Mouse (Mus musculus) heart, embryonic 11.5 days (tissue): ENCODE results near the gene March6. TPM values are rescaled to one million over a fixed set of nuclear protein-coding genes. Genes with fewer than 3 reads are reported as not detected.

Experiments
- ATAC-seq: fragments of 200-750 bp; cut with Nextera tagmentation; replicated peaks from 2 replicates; pipeline ENCODE4 v1.8.0; 2017; ENCODE audit warnings: moderate library complexity; ENCODE audit not compliant: insufficient number of reproducible peaks, low FRiP score, low TSS enrichment
- H3K27ac ChIP-seq: fragments of 300-500 bp; sonication (generic); 2 replicates; pipeline ENCODE4 v1.5.1; 2014; ENCODE audit warnings: mild to moderate bottlenecking, low read depth, low read length
- H3K27me3 ChIP-seq: fragments of 300-500 bp; sonication (generic); 2 replicates; pipeline ENCODE4 v1.6.1; 2014; ENCODE audit warnings: mild to moderate bottlenecking, low read length, mixed read lengths; ENCODE audit not compliant: control insufficient read depth, insufficient read depth
- H3K36me3 ChIP-seq: fragments of 300-500 bp; sonication (generic); 2 replicates; pipeline ENCODE4 v1.6.1; 2014; ENCODE audit warnings: mild to moderate bottlenecking, low read length, moderate library complexity, mixed read lengths; ENCODE audit not compliant: control insufficient read depth, insufficient read depth
- H3K4me1 ChIP-seq: fragments of 300-500 bp; sonication (generic); 2 replicates; pipeline ENCODE4 v1.6.1; 2014; ENCODE audit warnings: low read length; ENCODE audit not compliant: control insufficient read depth, insufficient read depth
- H3K4me2 ChIP-seq: fragments of 300-500 bp; sonication (generic); 2 replicates; pipeline ENCODE4 v1.6.1; 2014; ENCODE audit warnings: mild to moderate bottlenecking, moderate library complexity
- H3K4me3 ChIP-seq: fragments of 300-500 bp; sonication (generic); 2 replicates; pipeline ENCODE4 v1.5.1; 2014; ENCODE audit warnings: low read depth, low read length
- H3K9ac ChIP-seq: fragments of 300-500 bp; sonication (generic); 2 replicates; pipeline ENCODE4 v1.6.1; 2014; ENCODE audit warnings: mild to moderate bottlenecking, low read depth, low read length, moderate library complexity
- H3K9me3 ChIP-seq: fragments of 300-500 bp; sonication (generic); replicated peaks from 2 replicates; pipeline ENCODE4 v1.6.1; 2016; ENCODE audit warnings: low read length; ENCODE audit not compliant: control insufficient read depth
- WGBS: fragments of 180-500 bp; shearing (Covaris S2); extraction: QIAGEN DNeasy Blood & Tissue Kit; methylation state at CpG from one replicate; pipeline ENCODE4 v1.1.7; 2014; ENCODE audit not compliant: insufficient replicate concordance; 5-methylcytosine and 5-hydroxymethylcytosine counted together
- polyA plus RNA-seq: library from polyadenylated mRNA; unstranded; fragments of >200 nt; fragmentation: Nextera tagmentation; extraction: Ambion mirVana; gene quantifications from 2 replicates; pipeline ENCODE4 v1.2.1, GENCODE M21; 2014

The March6 gene
- polyA plus RNA-seq, 1 experiment from 2014 or later = 31.1 TPM

DNA sequence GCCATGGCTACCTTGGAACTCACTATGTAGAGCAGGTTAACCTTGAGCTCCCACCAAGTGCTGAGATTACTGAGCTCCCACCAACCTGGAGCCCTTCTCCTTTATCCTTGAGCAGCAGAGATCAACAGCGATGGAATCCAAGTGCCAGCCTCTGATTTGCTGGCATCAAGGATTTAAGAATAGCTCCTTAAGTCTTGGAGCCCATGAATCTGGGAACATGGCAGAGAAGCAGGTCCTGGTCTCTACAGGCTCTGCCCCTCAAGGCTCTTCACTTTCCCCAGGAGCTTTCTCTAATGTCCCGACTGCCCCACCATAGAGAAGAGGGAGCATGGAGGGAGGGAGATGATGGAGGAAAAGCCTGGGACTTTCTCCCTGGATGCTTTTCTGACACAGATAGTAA lies 6.9 kb upstream of the March6 start:
- H3K27me3 ChIP-seq = no peaks in the 10 kb centered on the region
- H3K9ac ChIP-seq = no peak overlapping the region
- WGBS = 78% methylated on average over 2 of the region's 2 CpGs
- H3K4me3 ChIP-seq = no peak overlapping the region
- H3K9me3 ChIP-seq = no peaks in the 10 kb centered on the region
- H3K36me3 ChIP-seq = no peaks in the 10 kb centered on the region
- H3K4me1 ChIP-seq = peaks cover 15% of the 10 kb centered on the region
- no peak for ATAC-seq
- no peak overlapping the region for H3K27ac ChIP-seq
- no peak overlapping the region for H3K4me2 ChIP-seq

DNA sequence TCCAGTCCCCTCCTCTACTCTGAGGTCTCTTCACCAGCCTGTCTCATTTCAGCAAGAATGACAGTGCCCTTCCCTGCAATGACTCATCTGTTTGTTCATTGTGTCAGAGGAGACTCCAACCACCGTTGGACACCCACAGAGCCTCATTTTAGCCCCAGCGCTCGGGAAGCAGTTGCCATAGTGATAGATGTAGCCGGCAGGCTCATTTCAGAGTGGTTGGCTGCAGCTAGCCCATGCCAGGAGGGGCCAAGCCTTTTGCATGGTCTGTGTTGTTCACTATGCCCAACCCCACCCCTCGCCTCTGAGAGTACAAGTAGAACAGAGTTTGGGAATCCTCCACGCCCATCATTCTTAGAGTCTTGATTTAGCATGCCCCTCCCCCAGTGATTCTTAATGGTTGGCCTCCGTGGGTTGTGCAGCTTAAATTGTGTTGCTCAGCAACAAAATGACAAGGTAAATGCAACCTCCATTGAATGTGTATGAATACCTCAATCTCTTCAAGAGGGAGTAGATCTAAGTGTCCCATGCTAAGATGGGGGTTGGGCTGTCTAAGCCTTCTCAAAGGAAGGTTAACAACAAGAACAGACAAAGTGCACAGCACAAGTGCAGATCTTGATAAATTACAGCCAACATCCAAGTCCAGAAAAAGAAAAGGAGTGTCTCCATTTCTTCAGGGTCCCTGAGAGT lies 5.3 kb upstream of the March6 start:
- no peak for ATAC-seq
- Histone ChIP-seq H3K27me3 (no peaks in the 10 kb centered on the region), H3K4me1 (peaks cover 5% of the 10 kb centered on the region; the same call in 1 of the 2 replicates), H3K4me2 (no peak overlapping the region), H3K36me3 (no peaks in the 10 kb centered on the region), H3K9me3 (no peaks in the 10 kb centered on the region), H3K27ac (no peak overlapping the region), H3K9ac (no peak overlapping the region), H3K4me3 (no peak overlapping the region)
- WGBS = 35% methylated on average over 7 of the region's 7 CpGs

DNA sequence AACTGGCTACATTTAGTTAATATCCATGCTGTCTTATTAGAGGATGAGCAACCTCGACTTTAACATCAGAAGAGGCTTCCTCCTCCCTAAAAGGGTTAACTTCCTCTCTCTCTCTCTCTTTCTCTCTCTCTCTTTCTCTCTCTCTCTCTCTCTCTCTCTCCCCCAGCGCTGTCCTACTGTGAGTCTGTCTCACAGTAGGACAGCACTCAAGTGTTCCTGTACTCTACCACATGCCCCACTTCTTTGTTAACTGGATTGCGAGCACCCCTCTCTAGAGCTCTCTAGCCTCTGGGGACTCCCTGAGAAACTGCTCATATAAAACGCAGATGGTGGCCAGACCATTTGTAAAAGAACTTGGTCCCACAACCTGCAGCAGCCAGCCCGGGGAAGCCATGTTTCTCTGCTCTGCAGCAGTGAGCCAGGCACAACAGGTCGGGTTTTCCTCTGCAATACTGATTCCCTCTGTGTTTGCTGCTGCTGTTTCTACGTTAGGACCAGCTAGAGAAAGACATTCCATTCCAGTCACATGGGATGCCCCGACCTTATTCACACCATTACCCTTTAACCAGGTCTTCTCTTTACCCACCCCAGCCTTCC lies 4.5 kb upstream of the March6 start:
- Histone ChIP-seq H3K4me3 (no peak overlapping the region), H3K27me3 (no peaks in the 10 kb centered on the region), H3K9me3 (no peaks in the 10 kb centered on the region), H3K4me1 (peaks cover 5% of the 10 kb centered on the region; the same call in 1 of the 2 replicates), H3K36me3 (no peaks in the 10 kb centered on the region), H3K27ac (no peak overlapping the region), H3K4me2 (no peak overlapping the region), H3K9ac (no peak overlapping the region)
- no peak for ATAC-seq
- WGBS = 36% methylated on average over 8 of the region's 8 CpGs

DNA sequence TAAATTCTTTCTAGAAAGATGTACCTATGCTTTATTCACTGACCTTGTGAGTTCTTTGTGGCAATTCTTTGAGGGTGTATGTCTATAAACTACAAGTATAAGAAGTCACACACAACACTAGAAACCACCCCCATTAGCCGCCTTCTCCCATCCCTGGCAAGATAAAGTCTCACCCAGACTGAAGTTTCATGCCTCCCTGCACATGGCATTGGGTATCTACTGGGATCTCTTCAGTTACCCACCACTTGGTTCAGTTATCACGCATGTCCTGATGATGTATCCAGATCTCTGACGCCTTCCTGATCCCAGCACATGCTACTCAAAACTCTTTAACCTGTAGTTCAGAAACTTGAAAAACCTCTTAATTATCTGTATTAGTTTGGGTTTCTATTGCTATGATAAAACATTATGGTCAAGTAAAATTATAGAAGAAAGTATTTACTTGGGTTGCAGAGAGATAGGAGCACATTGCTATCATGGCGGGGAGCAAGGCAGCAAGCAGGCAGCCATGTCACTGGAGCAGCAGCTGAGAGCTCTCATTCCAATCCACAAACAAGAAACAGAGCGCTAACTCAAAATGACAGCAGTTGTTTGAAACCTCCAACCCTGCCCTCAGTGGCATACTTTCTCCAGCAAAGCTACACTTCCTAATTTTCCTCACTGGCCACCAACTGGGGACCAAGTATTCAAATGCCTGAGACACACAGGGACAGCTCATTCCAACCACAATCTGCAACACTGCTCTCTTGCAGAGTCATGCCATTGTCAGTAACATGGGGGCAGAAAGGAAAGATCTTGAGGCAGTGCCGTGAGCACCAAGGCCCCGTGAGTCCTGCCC lies 3.8 kb upstream of the March6 start:
- Histone ChIP-seq H3K27ac (no peak overlapping the region), H3K36me3 (no peaks in the 10 kb centered on the region), H3K4me2 (no peak overlapping the region), H3K4me1 (peaks cover 5% of the 10 kb centered on the region; the same call in 1 of the 2 replicates), H3K9ac (no peak overlapping the region), H3K4me3 (no peak overlapping the region), H3K9me3 (no peaks in the 10 kb centered on the region), H3K27me3 (no peaks in the 10 kb centered on the region)
- no peak for ATAC-seq
- WGBS = 77% methylated on average over 7 of the region's 7 CpGs

DNA sequence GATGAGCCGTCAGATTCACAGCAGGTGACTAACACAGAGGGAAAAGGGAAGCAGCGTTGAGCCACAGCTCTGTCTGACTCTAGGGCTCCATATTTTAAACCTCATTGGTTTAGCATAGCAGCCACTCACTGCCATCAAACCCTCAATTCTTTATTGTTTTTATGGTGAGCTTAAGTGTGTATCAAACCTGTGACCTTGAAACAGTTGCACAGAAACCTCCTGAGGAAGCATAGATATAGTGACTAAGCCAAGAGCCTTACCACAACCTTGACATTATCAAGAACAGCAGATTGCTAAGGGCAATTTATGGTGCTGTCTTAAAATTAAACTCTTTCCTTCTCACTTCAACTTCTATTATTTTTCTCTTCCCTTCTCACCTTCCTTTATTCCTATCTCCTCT lies 2.7 kb upstream of the March6 start:
- Histone ChIP-seq H3K27ac (no peak overlapping the region), H3K27me3 (no peaks in the 10 kb centered on the region), H3K4me3 (no peak overlapping the region), H3K9ac (no peak overlapping the region), H3K4me2 (no peak overlapping the region), H3K36me3 (no peaks in the 10 kb centered on the region), H3K9me3 (no peaks in the 10 kb centered on the region), H3K4me1 (peaks cover 12% of the 10 kb centered on the region)
- no peak for ATAC-seq
- 80% methylated on average over 2 of the region's 2 CpGs for WGBS

DNA sequence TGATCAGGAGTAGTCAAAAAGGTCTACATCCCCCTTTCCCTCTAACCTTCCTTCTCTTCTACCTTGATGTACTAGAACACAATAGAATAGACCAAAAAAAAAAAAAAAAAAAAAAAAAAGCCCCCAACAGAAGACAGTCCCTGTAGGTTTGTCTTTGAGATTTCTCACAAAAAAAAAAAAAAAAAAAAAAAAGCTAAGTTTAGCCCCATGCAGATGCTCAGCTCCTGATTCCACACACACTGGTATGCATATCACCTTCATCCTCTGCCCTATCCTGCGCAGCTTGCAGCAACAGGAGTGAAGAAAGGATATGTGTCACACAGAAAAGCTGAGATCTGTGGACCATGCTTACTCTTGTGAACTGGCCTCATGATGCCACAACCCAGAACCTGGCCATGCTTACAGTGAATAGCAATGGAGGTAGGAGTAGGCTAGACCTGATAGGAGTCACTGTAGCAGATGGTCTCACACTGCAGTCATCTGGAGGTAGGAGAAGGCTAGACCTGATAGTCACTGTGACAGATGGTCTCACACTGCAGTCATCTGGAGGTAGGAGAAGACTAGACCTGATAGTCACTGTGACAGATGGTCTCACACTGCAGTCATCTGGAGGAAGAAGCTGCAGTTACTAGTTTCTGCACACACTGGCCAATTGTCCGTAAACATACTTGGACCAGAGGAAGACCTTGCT lies 1.6 kb upstream of the March6 start:
- Histone ChIP-seq H3K36me3 (no peaks in the 10 kb centered on the region), H3K27ac (no peak overlapping the region), H3K9ac (no peak overlapping the region), H3K4me2 (peak overlapping the region; percentile 65), H3K4me1 (peaks cover 12% of the 10 kb centered on the region), H3K9me3 (no peaks in the 10 kb centered on the region), H3K27me3 (no peaks in the 10 kb centered on the region), H3K4me3 (no peak overlapping the region)
- no peak for ATAC-seq
- WGBS = 92% methylated on average over 2 of the region's 2 CpGs

DNA sequence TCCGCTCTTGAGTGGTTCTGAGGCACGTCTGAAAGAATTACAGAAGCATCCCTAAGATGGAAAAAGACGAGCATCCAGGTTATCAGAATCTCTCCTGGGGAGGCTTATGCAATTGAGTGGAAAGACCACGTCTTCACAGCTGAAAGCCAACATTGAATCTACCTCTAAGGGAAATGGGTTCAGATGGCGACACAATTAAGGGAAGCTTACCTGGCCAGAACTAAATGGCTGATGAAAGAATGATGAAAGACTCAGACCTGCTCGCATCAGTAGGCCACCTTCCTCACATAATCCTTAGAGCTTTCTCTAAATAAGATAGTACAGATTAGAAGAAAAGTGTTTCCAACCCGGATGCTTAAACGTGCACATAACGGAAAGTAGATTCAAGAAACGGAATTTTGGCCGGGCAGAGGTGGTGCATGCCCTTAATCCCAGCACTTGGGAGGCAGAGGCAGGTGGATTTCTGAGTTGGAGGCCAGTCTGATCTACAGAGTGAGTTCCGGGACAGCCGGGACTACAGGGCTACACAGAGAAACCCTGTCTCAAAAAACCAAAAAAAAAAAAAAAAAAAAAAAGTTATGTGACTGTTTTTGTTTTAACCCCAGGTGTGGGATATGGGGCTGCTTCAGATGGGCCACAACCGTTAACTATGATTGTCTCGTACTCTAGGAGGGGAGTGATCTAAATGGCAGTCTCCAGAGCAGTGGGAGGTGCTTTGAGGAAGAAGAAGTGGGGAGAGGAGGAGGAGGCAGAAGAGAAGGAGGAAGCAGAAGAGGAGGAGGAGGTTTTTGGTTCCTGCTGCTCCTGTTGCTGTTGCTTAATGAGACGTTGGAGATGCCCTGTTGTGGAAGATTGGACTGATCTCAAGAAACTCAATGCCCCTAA lies 835 bp upstream of the March6 start:
- no peaks in the 10 kb centered on the region for H3K36me3 ChIP-seq
- H3K9me3 ChIP-seq = no peaks in the 10 kb centered on the region
- no peaks in the 10 kb centered on the region for H3K27me3 ChIP-seq
- H3K4me2 ChIP-seq = peak overlapping the region; percentile 65
- H3K4me1 ChIP-seq = peaks cover 12% of the 10 kb centered on the region
- no peak for ATAC-seq
- peak overlapping the region; percentile 97 for H3K4me3 ChIP-seq
- H3K27ac ChIP-seq = peak overlapping the region; percentile 99
- WGBS = 19% methylated on average over 16 of the region's 16 CpGs
- peak overlapping the region; percentile 95 for H3K9ac ChIP-seq
